16 mouse cellular contexts compared by ENCODE assay signal in the genomic region with DNA sequence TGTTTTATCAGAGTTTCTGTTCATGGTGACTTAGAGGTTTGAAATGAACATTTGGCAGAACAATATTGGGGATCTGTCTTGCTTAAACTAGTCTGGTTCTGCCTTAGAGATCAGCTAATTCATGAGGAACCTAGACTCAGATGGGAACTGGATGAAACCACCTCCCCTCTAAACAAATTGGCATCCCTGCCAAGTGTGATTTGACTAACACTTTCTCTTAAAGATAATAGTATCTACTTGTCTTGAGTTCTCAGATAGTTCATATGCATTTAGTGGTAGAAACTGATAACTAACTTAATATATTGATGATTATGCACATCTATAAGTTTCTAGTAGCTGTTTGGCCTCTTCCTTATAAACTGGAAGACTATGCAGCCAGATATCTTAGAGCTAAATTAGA.
"Had no signal": no experiment of that assay in that cellular context is flagged by ENCODE, and none has a peak within 500 bp of the region (broad histone marks: within the 10 kb centered on the region; RNA-seq: fewer than 3 reads in every experiment).

No protein-coding gene starts in this region.

- H3K9ac ChIP-seq: limb, embryonic 15.5 days; lung, embryonic 14.5 days; midbrain, embryonic 12.5 days; neural tube, embryonic 12.5 days; stomach, embryonic 15.5 days had no signal

- DNase-seq: lung, adult 18-20 months; lung, embryonic 14.5 days; lung, postnatal 14 days; lung, postnatal 36 days; midbrain, embryonic 14.5 days; right cerebral cortex, postnatal 14 days; thymus, adult 2 months; thymus, postnatal 25 days; thymus, postnatal 4 days had no signal

- H3K27ac ChIP-seq: limb, embryonic 15.5 days; macrophage; midbrain, embryonic 12.5 days; neural tube, embryonic 12.5 days; stomach, embryonic 15.5 days; stomach, postnatal 0 days had no signal

- H3K36me3 ChIP-seq: stomach, embryonic 15.5 days had no signal

- H3K9me3 ChIP-seq: limb, embryonic 15.5 days; megakaryocyte, embryonic 14.5 days; midbrain, embryonic 12.5 days; neural tube, embryonic 12.5 days; stomach, embryonic 15.5 days had no signal

- H3K27me3 ChIP-seq: limb, embryonic 15.5 days; megakaryocyte, embryonic 14.5 days; midbrain, embryonic 12.5 days; neural tube, embryonic 12.5 days; stomach, embryonic 15.5 days had no signal

- H3K4me2 ChIP-seq: limb, embryonic 15.5 days; lung, embryonic 14.5 days; midbrain, embryonic 12.5 days; neural tube, embryonic 12.5 days; stomach, embryonic 15.5 days had no signal

- H3K4me3 ChIP-seq: limb, embryonic 15.5 days; megakaryocyte, embryonic 14.5 days; midbrain, embryonic 12.5 days; neural tube, embryonic 12.5 days; stomach, embryonic 15.5 days had no signal
